Mouse (Mus musculus): ENCODE results near the gene Cct6b.
"Not testable (repeated sequence)": the region's sequence is repeated elsewhere in the genome, so short reads cannot be mapped to it uniquely, and the experiment has no call there.

The Cct6b gene

GRCm38 (mm10) chr11:82699865-82700410, 64.2 kb downstream of the Cct6b start:
- DNase-seq: no peak

- DNase-seq: peak in 1 of 2 experiments; percentile 24
Measured at GRCm38 (mm10) chr11:82695930-82696329, 68.2 kb downstream of the Cct6b start.

GRCm38 (mm10) chr11:82694947-82695346, 69.2 kb downstream of the Cct6b start:
- not testable (repeated sequence) for DNase-seq

- DNase-seq: no peak
Measured at GRCm38 (mm10) chr11:82692668-82693067, 71.5 kb downstream of the Cct6b start.

- no peak for DNase-seq
Measured at GRCm38 (mm10) chr11:82690476-82690875, 73.6 kb downstream of the Cct6b start.

GRCm38 (mm10) chr11:82687668-82688067, 76.5 kb downstream of the Cct6b start:
- DNase-seq: no peak

GRCm38 (mm10) chr11:82684676-82685075, 79.4 kb downstream of the Cct6b start:
- peak; percentile 76 to 81 for DNase-seq

- DNase-seq: peak; percentile 53 to 62
Measured at GRCm38 (mm10) chr11:82683765-82684505, 80.2 kb downstream of the Cct6b start.

- no peak for DNase-seq
Measured at GRCm38 (mm10) chr11:82678561-82678960, 85.6 kb downstream of the Cct6b start.
